Mouse (Mus musculus) limb, embryonic 15.5 days (tissue): ENCODE measurements around the gene Gm20747. TPM values are rescaled to one million over a fixed set of nuclear protein-coding genes. Genes with fewer than 3 reads are reported as not detected.
"Not testable (repeated sequence)": the region's sequence is repeated elsewhere in the genome, so short reads cannot be mapped to it uniquely, and the experiment has no call there.

Source experiments
- ATAC-seq: fragments of 200-750 bp; cut with Nextera tagmentation; 2 replicates; pipeline ENCODE4 v1.8.0; 2017; ENCODE audit warnings: low read depth, moderate TSS enrichment; ENCODE audit not compliant: insufficient number of reproducible peaks, low FRiP score, low TSS enrichment
- H3K27ac ChIP-seq: fragments of 300-500 bp; sonication (generic); 2 replicates; pipeline ENCODE4 v1.5.1; 2015; ENCODE audit warnings: moderate library complexity, mild to moderate bottlenecking, inconsistent platforms
- H3K27me3 ChIP-seq: fragments of 300-500 bp; sonication (generic); 2 replicates; pipeline ENCODE4 v1.6.1; 2015; ENCODE audit warnings: inconsistent platforms
- H3K36me3 ChIP-seq: fragments of 300-500 bp; sonication (generic); 2 replicates; pipeline ENCODE4 v1.6.1; 2015; ENCODE audit warnings: inconsistent platforms
- H3K4me1 ChIP-seq: fragments of 300-500 bp; sonication (generic); 2 replicates; pipeline ENCODE4 v1.6.1; 2015; ENCODE audit warnings: inconsistent platforms
- H3K4me2 ChIP-seq: fragments of 300-500 bp; sonication (generic); 2 replicates; pipeline ENCODE4 v1.6.1; 2015; ENCODE audit warnings: mild to moderate bottlenecking, inconsistent platforms
- H3K4me3 ChIP-seq: fragments of 300-500 bp; sonication (generic); 2 replicates; pipeline ENCODE4 v1.5.1; 2015; ENCODE audit warnings: mild to moderate bottlenecking, inconsistent platforms
- H3K9ac ChIP-seq: fragments of 300-500 bp; sonication (generic); 2 replicates; pipeline ENCODE4 v1.6.1; 2015; ENCODE audit warnings: inconsistent platforms
- H3K9me3 ChIP-seq: fragments of 300-500 bp; sonication (generic); 2 replicates; pipeline ENCODE4 v1.6.1; 2016; ENCODE audit warnings: inconsistent platforms
- WGBS: fragments of 180-500 bp; shearing (Covaris S2); methylation state at CpG from one replicate; pipeline ENCODE4 v1.1.7; 2015; 5-methylcytosine and 5-hydroxymethylcytosine counted together
- polyA plus RNA-seq: library from polyadenylated mRNA; unstranded; fragments of >200 nt; fragmentation: Nextera tagmentation; extraction: Ambion mirVana; gene quantifications from 2 replicates; pipeline ENCODE4 v1.2.1, GENCODE M21; 2015

Gene Gm20747
- not detected in 2 replicates for polyA plus RNA-seq

DNA sequence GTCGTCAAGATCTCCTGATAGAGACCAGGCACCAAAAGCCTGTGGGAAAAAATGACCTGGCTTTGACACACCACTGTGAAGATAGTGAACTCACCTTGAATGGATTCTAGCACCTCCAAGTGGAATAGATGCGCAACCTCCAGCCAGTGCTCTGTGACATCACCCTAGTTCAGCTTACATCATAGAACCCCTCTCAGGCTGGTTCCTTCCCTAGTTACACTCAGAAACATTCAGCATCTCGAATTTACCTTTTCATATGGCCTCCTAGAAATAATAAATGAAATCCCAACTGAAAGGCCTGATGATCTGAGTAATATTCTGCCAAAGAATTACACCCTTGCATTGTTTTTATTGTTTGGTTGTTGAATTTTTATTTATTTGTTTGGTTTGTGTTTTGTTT lies at the start of gene Gm20747:
TSS of gene Gm20747 (minus strand) at position 101 of the 400 bp plus-strand sequence.
- not testable (repeated sequence) for H3K4me2 ChIP-seq, ATAC-seq, H3K9me3 ChIP-seq, H3K27me3 ChIP-seq, H3K4me3 ChIP-seq, H3K27ac ChIP-seq, H3K4me1 ChIP-seq, H3K36me3 ChIP-seq, H3K9ac ChIP-seq
- no CpG with 5 or more reads among the region's 3 CpGs for WGBS
